Mouse (Mus musculus) splenic B cell, adult 2 months (primary cell): ENCODE results near the gene R3hdm2.

Experiments
- DNase-seq: peaks from one replicate; pipeline ENCODE4 v3.0.0-alpha.2; 2011; ENCODE audit warnings: low read depth, low spot score
- H3K27me3 ChIP-seq: 2 replicates; pipeline ENCODE4 v1.6.1; 2012; ENCODE audit warnings: mild to moderate bottlenecking, low read length, moderate library complexity, mixed read lengths; ENCODE audit not compliant: control insufficient read depth, poor library complexity, insufficient read depth, severe bottlenecking
- H3K36me3 ChIP-seq: 2 replicates; pipeline ENCODE4 v1.6.1; 2012; ENCODE audit warnings: mild to moderate bottlenecking, low read length, moderate library complexity, mixed read lengths; ENCODE audit not compliant: control insufficient read depth, poor library complexity, insufficient read depth, severe bottlenecking

R3hdm2 gene

GRCm38 (mm10) chr10:127537854-127538583 lies 157.9 kb downstream of the R3hdm2 start:
- Histone ChIP-seq H3K36me3 (no peaks in the 10 kb centered on the region), H3K27me3 (no peaks in the 10 kb centered on the region)
- peak; percentile 81 for DNase-seq

GRCm38 (mm10) chr10:127541510-127541909 lies 161.4 kb downstream of the R3hdm2 start:
- no peaks in the 10 kb centered on the region for H3K27me3 ChIP-seq
- H3K36me3 ChIP-seq, result no peaks in the 10 kb centered on the region
- no peak for DNase-seq

GRCm38 (mm10) chr10:127542084-127542483 lies 162.0 kb downstream of the R3hdm2 start:
- DNase-seq, result no peak
- Histone ChIP-seq H3K36me3 (no peaks in the 10 kb centered on the region), H3K27me3 (no peaks in the 10 kb centered on the region)

- Histone ChIP-seq H3K27me3 (no peaks in the 10 kb centered on the region), H3K36me3 (no peaks in the 10 kb centered on the region)
- no peak for DNase-seq
Measured at GRCm38 (mm10) chr10:127542720-127543119, 162.6 kb downstream of the R3hdm2 start.

- Histone ChIP-seq H3K36me3 (no peaks in the 10 kb centered on the region), H3K27me3 (no peaks in the 10 kb centered on the region)
- no peak for DNase-seq
Measured at GRCm38 (mm10) chr10:127543916-127544315, 163.8 kb downstream of the R3hdm2 start.

GRCm38 (mm10) chr10:127544375-127544774 lies 164.2 kb downstream of the R3hdm2 start:
- Histone ChIP-seq H3K36me3 (no peaks in the 10 kb centered on the region), H3K27me3 (no peaks in the 10 kb centered on the region)
- DNase-seq, result no peak

GRCm38 (mm10) chr10:127546505-127546904 lies 166.4 kb downstream of the R3hdm2 start:
- no peaks in the 10 kb centered on the region for H3K36me3 ChIP-seq
- no peak for DNase-seq
- H3K27me3 ChIP-seq, result no peaks in the 10 kb centered on the region

GRCm38 (mm10) chr10:127548236-127548635 lies 168.1 kb downstream of the R3hdm2 start:
- H3K36me3 ChIP-seq, result no peaks in the 10 kb centered on the region
- no peak for DNase-seq

More at GRCm38 (mm10) chr10:127548236-127548635, 168.1 kb downstream of the R3hdm2 start:
- no peaks in the 10 kb centered on the region for H3K27me3 ChIP-seq
